Comparison of ENCODE assay signal across 9 mouse cellular contexts in genomic region chr4:148495874-148496689, GRCm38 (mm10). TPM values are rescaled to one million over a fixed set of nuclear protein-coding genes. Genes with fewer than 3 reads are reported as not detected.
A peak's percentile ranks its signal among the peaks of the same experiment; 100 is the strongest.
DNase-seq lines count a peak whose midpoint lies in the region; ATAC-seq and TF ChIP-seq lines count a peak whose summit lies in the region.
"Had no signal": no experiment of that assay in that cellular context is flagged by ENCODE, and none has a peak within 500 bp of the region (broad histone marks: within the 10 kb centered on the region; RNA-seq: fewer than 3 reads in every experiment).

No protein-coding gene starts in this region.

- peaks cover 90% of the 10 kb centered on the region for H3K36me3 ChIP-seq in E14TG2a.4 (ENCODE audit: insufficient read depth, low read length)
- H3K36me3 ChIP-seq in intestine, embryonic 16.5 days (ENCODE audit: control insufficient read depth, insufficient read depth, low read length), result peaks cover 14% of the 10 kb centered on the region

- no peak for TF ChIP-seq CTCF in E14TG2a.4 (conservative IDR thresholded peaks at IDR 0.05; ENCODE audit: low read length)

- no peak overlapping the region for H3K9ac ChIP-seq in intestine, embryonic 16.5 days (ENCODE audit: low read depth, low read length)
- H3K9ac ChIP-seq: liver, postnatal 0 days had no signal

- H3K9me3 ChIP-seq in E14TG2a.4 (ENCODE audit: low read length), result no peaks in the 10 kb centered on the region
- no peaks in the 10 kb centered on the region for H3K9me3 ChIP-seq in intestine, embryonic 16.5 days (ENCODE audit: control insufficient read depth, low read length)

- H3K4me2 ChIP-seq in intestine, embryonic 16.5 days (ENCODE audit: low read depth, low read length), result no peak overlapping the region

- no peaks in the 10 kb centered on the region for H3K27me3 ChIP-seq in E14TG2a.4 (ENCODE audit: insufficient read depth, low read length)
- H3K27me3 ChIP-seq in intestine, embryonic 16.5 days (replicated peaks; ENCODE audit: control insufficient read depth, insufficient read depth, low read length), result no peaks in the 10 kb centered on the region

- peaks cover 25% of the 10 kb centered on the region for H3K4me1 ChIP-seq in E14TG2a.4 (replicated peaks; ENCODE audit: low read depth, low read length)
- no peaks in the 10 kb centered on the region for H3K4me1 ChIP-seq in intestine, embryonic 16.5 days (ENCODE audit: control insufficient read depth, insufficient read depth, low read length)

- DNase-seq in frontal cortex, postnatal 25 days (ENCODE audit: low spot score in 2 of 2), result no peak
- peak; percentile 84 for DNase-seq in cerebellum, adult 9-10 months
- peak; percentile 65 to 67 for DNase-seq in layer of hippocampus, postnatal 14 days (ENCODE audit: low spot score in 2 of 2)
- DNase-seq in ovary, postnatal 14 days (ENCODE audit: low spot score), result no peak
- no peak for DNase-seq in adrenal gland, adult 8-10 months
- DNase-seq: liver, postnatal 0 days had no signal

- H3K27ac ChIP-seq in intestine, embryonic 16.5 days (ENCODE audit: low read length), result no peak overlapping the region

- WGBS in intestine, embryonic 16.5 days, result 82% methylated on average over 25 of the region's 25 CpGs

- peak overlapping the region; percentile 35; the same call in 1 of the 2 replicates for H3K4me3 ChIP-seq in E14TG2a.4 (replicated peaks; ENCODE audit: low read length)
- H3K4me3 ChIP-seq in intestine, embryonic 16.5 days (ENCODE audit: low read length), result no peak overlapping the region

- 0 out of 2 replicates have a peak, but pooled peaks have one; percentile 20 for ATAC-seq in frontal cortex, adult (ENCODE audit: low TSS enrichment)
- ATAC-seq in intestine, embryonic 16.5 days, result no peak; the same call in 1 of the 2 replicates
- ATAC-seq: liver, postnatal 0 days had no signal

RNA-seq across cellular contexts. Expression of gene Angptl7, which starts 4.2 kb away (rescaled TPM):
- under 1 TPM; 0.29 to 0.30 TPM for total RNA-seq in layer of hippocampus, postnatal 14 days (2021)
- 1 to 10 TPM in 3 of 4 experiments, under 1 TPM in 1; 0.87 to 2.9 (median 1.4) TPM for total RNA-seq in adrenal gland, adult 8-10 months (2022)
- polyA plus RNA-seq in intestine, embryonic 16.5 days (2015; fragmentation: Nextera tagmentation; extraction: Ambion mirVana), result 1.1 TPM in 2 replicates

RNA-seq across cellular contexts. Expression of gene Mtor, which starts 47.7 kb away (rescaled TPM):
- 10 to 100 TPM; 80.2 to 80.7 TPM for total RNA-seq in layer of hippocampus, postnatal 14 days (2021)
- 10 to 100 TPM; 74.2 to 82.1 (median 79.3) TPM for total RNA-seq in adrenal gland, adult 8-10 months (2022)
- polyA plus RNA-seq in intestine, embryonic 16.5 days (2015; fragmentation: Nextera tagmentation; extraction: Ambion mirVana), result 9.2 and 10.9 TPM in 2 replicates

RNA-seq across cellular contexts. Expression of gene Ubiad1, which starts 51.5 kb away (rescaled TPM):
- total RNA-seq in layer of hippocampus, postnatal 14 days (2021), result 1 to 10 TPM; 8.9 to 9.1 TPM
- total RNA-seq in adrenal gland, adult 8-10 months (2022), result 10 to 100 TPM; 17.1 to 20.4 (median 17.8) TPM
- polyA plus RNA-seq in intestine, embryonic 16.5 days (2015; fragmentation: Nextera tagmentation; extraction: Ambion mirVana), result 23.6 and 24.6 TPM in 2 replicates

Comparison
In these comparisons a context has a peak if more than half of its experiments do, and no peak if none do; other contexts are left out.
1. DNase-seq: peak in cerebellum, adult 9-10 months (single experiment) and layer of hippocampus, postnatal 14 days (2 of 2); none in frontal cortex, postnatal 25 days (0 of 2), ovary, postnatal 14 days (single experiment) and adrenal gland, adult 8-10 months (single experiment).